Mouse (Mus musculus): ENCODE data around the gene Sirt2. TPM values are rescaled to one million over a fixed set of nuclear protein-coding genes. Genes with fewer than 3 reads are reported as not detected.

The Sirt2 gene
- polyA plus RNA-seq, 1 experiment: 254 TPM

- Histone ChIP-seq H3K4me1 (peaks cover 98% of the 10 kb centered on the region), H3K36me3 (replicated peaks; ENCODE audit: low read length) (peaks cover 99% of the 10 kb centered on the region), H3K27me3 (replicated peaks) (no peaks in the 10 kb centered on the region), H3K9me3 (no peaks in the 10 kb centered on the region), H3K4me3 (replicated peaks) (no peak overlapping the region)
- TF ChIP-seq FLI1 (IDR thresholded peaks at IDR 0.05; ENCODE audit: low read length): no peak
- no peak for TF ChIP-seq GATA1 (IDR thresholded peaks at IDR 0.05; ENCODE audit: borderline replicate concordance, low read length)
Observed at GRCm38 (mm10) chr7:28818436-28818835, 51.9 kb downstream of the Sirt2 start.

- Histone ChIP-seq H3K4me1 (peaks cover 98% of the 10 kb centered on the region), H3K27me3 (replicated peaks) (no peaks in the 10 kb centered on the region), H3K4me3 (replicated peaks) (no peak overlapping the region), H3K36me3 (replicated peaks; ENCODE audit: low read length) (peaks cover 95% of the 10 kb centered on the region), H3K9me3 (no peaks in the 10 kb centered on the region)
- TF ChIP-seq GATA1 (IDR thresholded peaks at IDR 0.05; ENCODE audit: borderline replicate concordance, low read length) (no peak), FLI1 (IDR thresholded peaks at IDR 0.05; ENCODE audit: low read length) (no peak)
Observed at GRCm38 (mm10) chr7:28818861-28819452, 52.4 kb downstream of the Sirt2 start.

- Histone ChIP-seq H3K36me3 (replicated peaks; ENCODE audit: low read length) (peaks cover 89% of the 10 kb centered on the region), H3K4me1 (peaks cover 98% of the 10 kb centered on the region), H3K9me3 (no peaks in the 10 kb centered on the region), H3K4me3 (replicated peaks) (no peak overlapping the region), H3K27me3 (replicated peaks) (no peaks in the 10 kb centered on the region)
- TF ChIP-seq GATA1 (IDR thresholded peaks at IDR 0.05; ENCODE audit: borderline replicate concordance, low read length): no peak
Observed at GRCm38 (mm10) chr7:28819571-28819970, 53.0 kb downstream of the Sirt2 start.

GRCm38 (mm10) chr7:28820358-28821260 is 54.1 kb downstream of the Sirt2 start:
- Histone ChIP-seq H3K27me3 (replicated peaks) (no peaks in the 10 kb centered on the region), H3K4me3 (replicated peaks) (no peak overlapping the region), H3K4me1 (peaks cover 93% of the 10 kb centered on the region), H3K36me3 (replicated peaks; ENCODE audit: low read length) (peaks cover 78% of the 10 kb centered on the region), H3K9me3 (no peaks in the 10 kb centered on the region)
- no peak for TF ChIP-seq FLI1 (IDR thresholded peaks at IDR 0.05; ENCODE audit: low read length)

GRCm38 (mm10) chr7:28821261-28821831 is 54.8 kb downstream of the Sirt2 start:
- no peaks in the 10 kb centered on the region for H3K9me3 ChIP-seq
- no peaks in the 10 kb centered on the region for H3K27me3 ChIP-seq (replicated peaks)
- peaks cover 93% of the 10 kb centered on the region for H3K4me1 ChIP-seq
- peaks cover 77% of the 10 kb centered on the region for H3K36me3 ChIP-seq (replicated peaks; ENCODE audit: low read length)
- H3K4me3 ChIP-seq (replicated peaks): no peak overlapping the region
- TF ChIP-seq FLI1 (IDR thresholded peaks at IDR 0.05; ENCODE audit: low read length) (no peak), GATA1 (IDR thresholded peaks at IDR 0.05; ENCODE audit: borderline replicate concordance, low read length) (no peak)

GRCm38 (mm10) chr7:28822556-28822955 is 56.0 kb downstream of the Sirt2 start:
- Histone ChIP-seq H3K9me3 (no peaks in the 10 kb centered on the region), H3K27me3 (replicated peaks) (no peaks in the 10 kb centered on the region), H3K4me3 (replicated peaks) (peak overlapping the region; percentile 44), H3K4me1 (peaks cover 90% of the 10 kb centered on the region), H3K36me3 (replicated peaks; ENCODE audit: low read length) (peaks cover 72% of the 10 kb centered on the region)
- no peak for TF ChIP-seq GATA1 (IDR thresholded peaks at IDR 0.05; ENCODE audit: borderline replicate concordance, low read length)
- TF ChIP-seq FLI1 (IDR thresholded peaks at IDR 0.05; ENCODE audit: low read length): no peak

GRCm38 (mm10) chr7:28822993-28823903 is 56.7 kb downstream of the Sirt2 start:
- TF ChIP-seq FLI1 (IDR thresholded peaks at IDR 0.05; ENCODE audit: low read length) (no peak), GATA1 (IDR thresholded peaks at IDR 0.05; ENCODE audit: borderline replicate concordance, low read length) (no peak)
- Histone ChIP-seq H3K4me1 (peaks cover 89% of the 10 kb centered on the region), H3K36me3 (replicated peaks; ENCODE audit: low read length) (peaks cover 72% of the 10 kb centered on the region), H3K9me3 (no peaks in the 10 kb centered on the region), H3K4me3 (replicated peaks) (peak overlapping the region; percentile 65), H3K27me3 (replicated peaks) (no peaks in the 10 kb centered on the region)

GRCm38 (mm10) chr7:28823932-28824331 is 57.4 kb downstream of the Sirt2 start:
- H3K4me3 ChIP-seq (replicated peaks): no peak overlapping the region
- TF ChIP-seq GATA1 (IDR thresholded peaks at IDR 0.05; ENCODE audit: borderline replicate concordance, low read length): no peak
- no peak for TF ChIP-seq FLI1 (IDR thresholded peaks at IDR 0.05; ENCODE audit: low read length)
- H3K4me1 ChIP-seq: peaks cover 82% of the 10 kb centered on the region
- H3K27me3 ChIP-seq (replicated peaks): no peaks in the 10 kb centered on the region
- H3K9me3 ChIP-seq: no peaks in the 10 kb centered on the region
- H3K36me3 ChIP-seq (replicated peaks; ENCODE audit: low read length): peaks cover 71% of the 10 kb centered on the region

- peaks cover 78% of the 10 kb centered on the region for H3K4me1 ChIP-seq
- H3K27me3 ChIP-seq (replicated peaks): no peaks in the 10 kb centered on the region
- peak within 1 kb of the TSS; percentile 93 for H3K4me3 ChIP-seq (replicated peaks)
- TF ChIP-seq FLI1 (IDR thresholded peaks at IDR 0.05; ENCODE audit: low read length): no peak
- no peak for TF ChIP-seq GATA1 (IDR thresholded peaks at IDR 0.05; ENCODE audit: borderline replicate concordance, low read length)
- H3K36me3 ChIP-seq (replicated peaks; ENCODE audit: low read length): peaks cover 72% of the 10 kb centered on the region
- H3K9me3 ChIP-seq: no peaks in the 10 kb centered on the region
Observed at GRCm38 (mm10) chr7:28824941-28825685, 58.6 kb downstream of the Sirt2 start, which contains the start of gene Ech1. Gene Ech1 (plus strand): TSS chr7:28825217.

Measured in megakaryocyte, embryonic 14.5 days (primary cell).